Mouse (Mus musculus): ENCODE data around the gene Scn2a.

DNA sequence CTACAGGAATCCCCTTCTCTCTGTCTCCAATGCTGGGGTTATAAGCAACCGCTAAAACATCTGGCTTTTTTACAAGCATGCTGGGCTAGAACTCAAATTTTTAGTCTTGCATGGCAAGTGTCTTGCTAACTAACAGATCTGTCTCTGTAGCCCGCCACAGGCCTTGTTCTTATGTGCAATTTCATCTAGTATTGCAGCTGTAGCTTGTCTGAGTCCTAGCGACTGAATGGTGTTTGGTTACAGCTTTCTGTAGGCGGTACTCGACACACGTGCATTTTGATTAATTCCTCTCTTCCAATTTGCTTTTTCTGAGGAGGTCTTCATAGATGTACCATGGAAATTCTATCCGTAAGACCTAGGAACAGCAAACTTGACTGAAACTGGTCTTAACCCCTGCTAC lies 161.9 kb downstream of the Scn2a start:
- TF ChIP-seq CTCF (IDR thresholded peaks at IDR 0.05 in 2 of 3, conservative IDR thresholded peaks at IDR 0.05 in 1 of 3; ENCODE audit: control insufficient read depth in 1 of 3, insufficient read depth in 1 of 3, low read depth in 2 of 3, low read length in 3 of 3, poor library complexity in 1 of 3, severe bottlenecking in 1 of 3) (no peak), ELF1 (IDR thresholded peaks at IDR 0.05; ENCODE audit: low read depth, low read length) (no peak), NRF1 (IDR thresholded peaks at IDR 0.05; ENCODE audit: insufficient read depth, low read depth, low read length, poor library complexity, severe bottlenecking) (no peak), RAD21 (IDR thresholded peaks at IDR 0.05; ENCODE audit: low read depth, low read length) (no peak), POLR2A (IDR thresholded peaks at IDR 0.05; ENCODE audit: control insufficient read depth in 1 of 2, insufficient read depth in 1 of 2, low read depth in 1 of 2, low read length in 2 of 2, poor library complexity in 1 of 2) (no peak), MAFK (IDR thresholded peaks at IDR 0.05; ENCODE audit: borderline replicate concordance, low read depth, low read length) (no peak)

Measured in MEL (cell line).